Mouse (Mus musculus): ENCODE data around the gene Tmem80.

Tmem80 gene

GRCm38 (mm10) chr7:141324686-141325085 is 2.9 kb upstream of the Tmem80 start:
- no peak for DNase-seq (ENCODE audit: low spot score in 2 of 2)

DNA sequence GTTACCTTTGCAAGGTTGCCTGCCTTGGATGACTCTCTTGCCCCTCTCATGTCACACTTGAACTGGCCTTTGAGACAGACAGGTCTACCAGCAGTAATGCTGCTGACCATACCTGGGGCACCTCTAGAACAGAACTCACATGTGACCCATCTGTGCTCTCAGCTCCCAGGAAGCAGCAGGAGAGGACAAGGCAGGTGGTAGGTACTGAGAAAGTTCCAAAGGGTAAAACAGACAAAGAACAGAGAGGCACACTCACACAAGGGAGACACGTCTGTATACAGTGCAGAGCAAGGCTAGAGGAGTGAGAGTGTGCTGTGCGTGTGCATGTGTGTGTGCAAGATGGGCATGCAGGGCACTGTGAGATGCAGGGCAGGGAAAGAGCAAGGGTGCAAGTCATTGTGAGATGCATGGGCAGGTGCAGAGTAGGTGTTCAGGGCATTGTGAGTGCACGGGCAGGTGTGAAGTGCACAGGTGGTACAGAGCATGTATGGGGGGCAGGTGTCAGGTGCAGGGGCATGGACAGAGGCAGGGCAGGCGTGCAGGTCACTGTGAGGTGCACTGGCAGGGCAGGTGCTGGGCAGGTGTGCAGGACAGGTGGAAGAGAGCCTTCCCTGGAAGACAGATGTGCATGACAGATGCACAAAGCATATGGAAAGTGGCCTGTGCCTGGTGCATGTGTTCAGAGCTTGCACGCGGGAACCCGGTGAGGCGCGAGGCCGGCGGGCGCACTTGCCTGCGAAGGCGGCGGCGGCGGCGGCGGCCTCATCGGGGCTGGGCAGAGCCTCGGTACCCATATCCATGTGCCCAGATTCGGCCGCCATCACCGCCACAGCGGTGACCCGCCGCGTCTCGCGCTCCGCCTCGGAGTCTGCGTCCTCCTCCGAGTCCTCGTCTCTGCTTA is 743 bp upstream of the Tmem80 start:
- no peak for DNase-seq (ENCODE audit: low spot score in 2 of 2)

- DNase-seq (ENCODE audit: low spot score in 2 of 2), result no peak
Observed at GRCm38 (mm10) chr7:141328373-141328990, 943 bp downstream of the Tmem80 start.

GRCm38 (mm10) chr7:141330706-141331105 is 3.2 kb downstream of the Tmem80 start:
- DNase-seq (ENCODE audit: low spot score in 2 of 2), result no peak

- peak in 1 of 2 experiments; percentile 52 for DNase-seq (ENCODE audit: low spot score in 2 of 2)
Observed at GRCm38 (mm10) chr7:141331990-141332389, 4.5 kb downstream of the Tmem80 start.

- no peak for DNase-seq (ENCODE audit: low spot score in 2 of 2)
Observed at GRCm38 (mm10) chr7:141335044-141335579, 7.6 kb downstream of the Tmem80 start.

GRCm38 (mm10) chr7:141335682-141336081 is 8.1 kb downstream of the Tmem80 start:
- no peak for DNase-seq (ENCODE audit: low spot score in 2 of 2)

DNA sequence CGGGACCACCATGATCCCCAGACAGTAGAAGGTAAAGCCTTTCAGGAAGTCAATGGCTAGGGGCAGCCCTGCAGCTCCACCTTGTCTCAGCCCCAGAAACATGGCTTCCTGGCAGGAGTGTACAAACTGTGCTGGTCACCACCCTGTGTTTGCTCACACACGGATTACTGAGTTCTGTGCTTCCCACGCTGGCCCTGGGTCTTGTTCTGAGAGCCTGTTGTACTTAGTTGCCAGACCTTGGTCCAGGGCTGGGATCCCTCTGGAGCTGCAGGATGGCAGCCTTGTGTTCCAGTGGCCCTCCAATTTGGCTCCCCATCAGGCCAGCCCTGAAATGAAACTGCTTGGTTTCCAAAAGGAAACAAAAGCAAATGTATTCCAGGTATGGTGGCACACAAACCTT is 8.8 kb downstream of the Tmem80 start:
- DNase-seq (ENCODE audit: low spot score in 2 of 2), result no peak

DNA sequence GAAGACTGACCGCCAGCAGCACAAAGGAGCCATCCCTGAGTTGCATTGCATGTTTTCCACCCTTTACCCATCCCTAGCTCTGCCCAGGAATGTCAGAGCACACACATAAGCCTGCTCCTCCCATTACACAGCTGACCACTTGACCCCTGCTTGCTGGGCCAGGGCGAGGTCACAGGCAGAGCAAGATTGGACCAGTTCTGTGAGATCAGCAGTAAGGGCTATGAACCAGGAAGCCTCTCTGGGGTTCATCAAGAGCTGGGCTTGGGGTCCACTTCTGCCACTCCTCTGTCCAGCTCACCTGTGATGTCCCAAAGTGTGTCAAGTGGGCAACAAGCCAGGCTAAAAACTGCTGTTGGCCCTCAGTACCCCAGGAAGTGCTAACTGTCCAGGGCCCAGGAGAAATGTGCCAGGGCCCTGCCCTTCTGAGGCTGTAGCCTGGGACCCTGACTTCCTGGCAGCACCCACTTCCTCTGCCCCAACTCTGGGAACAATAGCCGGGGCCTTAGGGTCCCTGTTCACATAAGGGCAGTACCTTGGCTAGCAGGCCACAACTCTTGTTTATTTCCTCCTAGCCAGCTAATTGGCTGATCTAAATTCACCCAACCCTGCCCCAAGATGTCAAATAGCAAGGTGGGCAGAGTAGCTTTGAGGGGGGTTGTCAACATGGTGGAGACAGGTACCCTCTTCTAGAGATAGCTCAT is 10.3 kb downstream of the Tmem80 start:
- DNase-seq (ENCODE audit: low spot score in 2 of 2), result no peak

DNA sequence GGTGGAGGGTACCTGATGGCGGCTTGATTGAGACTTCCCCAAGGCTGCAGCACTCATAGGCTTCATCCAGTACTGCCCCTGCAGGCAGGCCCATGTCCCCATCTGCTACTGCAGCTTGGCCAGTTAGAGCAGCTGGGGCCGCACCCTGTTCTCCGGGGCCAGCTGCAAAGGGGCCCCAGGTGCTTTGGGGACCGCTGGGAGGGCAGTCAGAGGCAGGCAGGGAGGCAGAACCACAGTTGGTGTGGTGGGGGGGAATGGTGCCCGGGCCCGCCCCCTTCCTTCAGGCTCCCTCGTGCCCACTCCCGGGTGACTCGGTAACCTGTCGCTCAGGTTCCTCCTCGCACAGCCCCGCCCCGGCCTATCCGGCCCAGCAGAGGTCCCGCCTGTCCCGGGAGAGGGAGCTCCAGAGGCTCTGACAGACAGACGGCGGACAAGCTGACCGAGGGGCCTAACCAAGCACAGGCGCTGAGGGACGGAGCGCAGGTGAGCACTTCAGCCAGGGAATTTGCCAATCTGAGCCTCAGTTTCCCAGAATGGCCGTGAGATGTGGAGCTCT is 11.1 kb downstream of the Tmem80 start, which contains the start of gene Eps8l2:
Gene Eps8l2 (plus strand): TSS at position 305 of the 556 bp plus-strand sequence.
- DNase-seq (ENCODE audit: low spot score in 2 of 2), result peak; percentile 76 to 82

DNA sequence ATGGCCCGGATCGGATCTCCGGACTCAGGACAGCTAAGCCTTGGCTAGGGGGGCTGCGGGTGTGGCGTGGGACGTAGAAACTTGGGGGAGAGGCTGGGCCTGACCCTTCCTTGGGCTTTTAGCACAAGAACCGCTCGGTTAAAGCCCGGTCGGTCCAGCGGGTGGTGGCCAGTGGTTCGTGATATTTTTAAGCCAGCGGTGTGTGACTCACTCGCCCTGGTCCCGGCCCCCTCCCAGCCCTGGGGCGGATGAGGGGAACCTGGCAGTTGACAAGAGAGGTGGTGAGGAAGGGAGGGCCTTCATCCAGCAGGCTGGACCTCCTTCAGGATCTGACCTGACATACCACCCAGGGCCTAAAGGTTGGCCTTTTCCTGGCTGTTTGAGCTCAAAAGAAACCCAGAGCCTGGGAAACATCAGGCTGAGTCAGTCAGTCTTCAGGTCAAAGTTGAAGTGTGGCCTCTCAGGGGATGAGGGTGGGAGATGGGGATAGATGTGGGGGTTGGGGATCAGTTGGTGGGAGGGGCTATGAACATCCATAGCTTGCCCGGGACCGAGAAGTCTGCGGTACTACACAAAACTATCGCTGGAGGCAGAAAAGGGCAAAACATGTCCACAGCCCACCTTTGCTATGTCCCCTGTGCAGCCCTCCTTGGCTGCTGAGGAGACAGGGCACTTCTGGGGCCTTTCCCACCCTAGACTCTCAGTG is 11.8 kb downstream of the Tmem80 start:
- DNase-seq (ENCODE audit: low spot score in 2 of 2), result no peak

GRCm38 (mm10) chr7:141340023-141340422 is 12.5 kb downstream of the Tmem80 start:
- DNase-seq (ENCODE audit: low spot score in 2 of 2), result no peak

DNA sequence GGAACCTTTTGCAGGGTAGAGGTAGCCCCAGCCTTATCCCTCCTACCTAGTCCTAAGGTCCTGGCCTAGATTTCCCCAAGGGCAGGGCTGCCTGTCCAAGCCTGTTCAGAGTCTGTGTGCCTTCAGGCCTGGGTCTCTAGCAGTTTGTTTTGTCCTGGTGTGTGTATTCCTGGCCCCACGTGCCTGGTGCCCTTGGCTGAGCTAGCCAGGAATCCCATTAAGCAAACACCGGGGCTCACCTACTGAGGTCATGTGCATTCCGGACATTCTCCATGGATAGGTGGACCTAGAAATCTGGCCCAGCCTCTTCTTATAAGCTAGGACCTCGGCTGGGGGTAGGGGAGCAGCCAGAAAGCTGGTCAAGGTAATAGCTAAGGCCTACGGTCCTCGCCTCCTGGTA is 12.9 kb downstream of the Tmem80 start:
- DNase-seq (ENCODE audit: low spot score in 2 of 2), result peak in 1 of 2 experiments; percentile 32

DNA sequence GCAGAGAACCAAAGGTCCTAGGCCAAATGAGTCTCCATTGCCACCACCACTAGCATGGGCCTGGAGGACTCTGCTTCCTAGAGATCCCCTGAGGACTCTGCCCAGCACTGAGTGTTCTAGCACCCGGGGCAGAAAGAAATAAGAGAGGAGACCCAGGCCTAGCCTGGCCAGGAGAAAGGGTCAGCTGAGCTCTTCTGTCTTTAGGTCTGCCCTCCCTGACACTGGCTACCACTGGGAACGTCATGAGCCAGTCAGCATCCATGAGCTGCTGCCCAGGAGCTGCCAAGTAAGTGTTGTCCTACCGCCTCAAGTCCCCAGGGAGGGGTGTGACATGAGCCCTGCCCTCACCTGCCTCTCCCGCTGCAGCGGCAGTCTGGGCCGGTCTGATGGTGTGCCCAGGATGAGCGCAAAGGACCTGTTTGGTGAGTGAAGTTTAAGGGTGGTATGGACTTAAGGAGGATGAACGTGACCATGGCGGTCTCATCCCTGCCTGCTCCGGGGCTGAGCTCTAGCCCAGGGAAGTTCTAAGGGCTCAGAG is 14.2 kb downstream of the Tmem80 start:
- no peak for DNase-seq (ENCODE audit: low spot score in 2 of 2)

DNA sequence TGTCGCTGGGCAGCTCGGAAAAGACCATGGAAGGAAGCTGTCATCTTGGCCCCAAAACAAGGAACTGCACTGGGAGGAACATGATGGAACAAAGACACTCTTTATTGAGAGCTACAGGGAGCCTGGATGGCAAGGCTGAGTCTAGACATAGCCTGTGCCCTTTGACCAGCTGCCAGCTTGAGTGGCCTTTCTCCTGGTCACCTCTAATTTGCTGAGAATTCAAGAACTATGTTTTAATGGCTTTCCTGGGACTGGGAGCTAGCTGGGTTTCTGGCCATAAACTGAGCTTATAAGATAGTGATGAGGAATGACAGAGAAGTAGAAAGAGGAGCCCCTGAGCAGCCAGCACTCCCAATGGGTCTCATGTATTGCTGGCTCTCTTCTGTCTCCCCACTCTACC is 15.7 kb downstream of the Tmem80 start:
- DNase-seq (ENCODE audit: low spot score in 2 of 2), result no peak

- no peak for DNase-seq (ENCODE audit: low spot score in 2 of 2)
Observed at GRCm38 (mm10) chr7:141343696-141344095, 16.2 kb downstream of the Tmem80 start.

- no peak for DNase-seq (ENCODE audit: low spot score in 2 of 2)
Observed at GRCm38 (mm10) chr7:141344787-141345186, 17.2 kb downstream of the Tmem80 start.

- no peak for DNase-seq (ENCODE audit: low spot score in 2 of 2)
Observed at GRCm38 (mm10) chr7:141351061-141351460, 23.5 kb downstream of the Tmem80 start.

GRCm38 (mm10) chr7:141355051-141355450 is 27.5 kb downstream of the Tmem80 start:
- DNase-seq (ENCODE audit: low spot score in 2 of 2), result no peak

GRCm38 (mm10) chr7:141355626-141356326 is 28.2 kb downstream of the Tmem80 start:
- DNase-seq (ENCODE audit: low spot score in 2 of 2), result no peak

Measured in urinary bladder, postnatal 36 days (tissue).